Mouse (Mus musculus): Measurements from ENCODE around the gene Mrps33. TPM values are rescaled to one million over a fixed set of nuclear protein-coding genes. Genes with fewer than 3 reads are reported as not detected.

Mrps33 gene
- total and polyA plus RNA-seq, 3 experiments, result 102 to 1,706 (median 126) TPM

DNA sequence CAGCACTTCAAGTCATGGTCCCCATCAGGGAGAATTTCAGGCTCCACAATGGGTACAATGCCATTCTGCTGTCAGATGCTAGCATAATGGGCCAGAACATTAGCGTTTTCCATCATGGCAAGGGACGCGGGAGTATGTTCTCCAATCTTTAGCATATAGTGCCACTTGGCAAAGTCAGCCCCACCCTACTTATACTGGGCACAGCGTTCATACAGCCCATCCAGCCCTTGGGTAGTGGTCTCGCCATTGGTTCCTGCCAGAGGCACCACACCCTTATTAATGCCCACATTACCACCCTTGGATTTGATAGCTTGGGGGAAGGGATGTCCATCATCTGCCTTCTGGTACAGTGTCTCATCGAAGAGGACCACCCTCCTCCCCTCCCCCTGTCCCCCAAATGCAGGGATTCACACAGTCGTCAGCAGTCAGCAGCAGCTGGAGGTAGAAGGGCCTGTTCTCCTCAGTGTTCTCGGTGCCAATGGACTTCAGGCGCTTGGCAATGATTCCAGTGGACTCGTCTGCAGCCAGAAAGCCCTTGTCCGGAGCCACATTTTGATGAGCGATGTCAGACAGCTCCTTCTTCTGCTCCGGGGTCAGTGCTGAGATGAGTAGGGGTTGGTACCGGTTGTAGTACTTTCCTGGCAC lies 33.0 kb upstream of the Mrps33 start:
- Histone ChIP-seq H3K36me3 (ENCODE audit: control insufficient read depth in 1 of 2, insufficient read depth in 2 of 2, low read length in 2 of 2) (no peaks in the 10 kb centered on the region), H3K4me3 (ENCODE audit: control insufficient read depth in 1 of 2, insufficient read depth in 1 of 2, low read depth in 2 of 2, low read length in 2 of 2) (no peak overlapping the region), H3K9me3 (replicated peaks; ENCODE audit: insufficient read depth, low read length) (no peaks in the 10 kb centered on the region), H3K4me1 (ENCODE audit: control insufficient read depth in 1 of 2, insufficient read depth in 2 of 2, low read length in 2 of 2) (no peaks in the 10 kb centered on the region), H3K27ac (ENCODE audit: control insufficient read depth, low read depth, low read length) (no peak overlapping the region), H3K79me2 (ENCODE audit: control insufficient read depth, insufficient read depth, low read length, poor library complexity) (no peaks in the 10 kb centered on the region), H3K9ac (ENCODE audit: control insufficient read depth, low read depth, low read length, poor library complexity, severe bottlenecking) (no peak overlapping the region), H3K27me3 (ENCODE audit: control insufficient read depth in 1 of 2, insufficient read depth in 2 of 2, low read length in 2 of 2) (no peaks in the 10 kb centered on the region)
- TF ChIP-seq NRF1 (IDR thresholded peaks at IDR 0.05; ENCODE audit: insufficient read depth, low read depth, low read length, poor library complexity, severe bottlenecking) (no peak), MAFK (IDR thresholded peaks at IDR 0.05; ENCODE audit: borderline replicate concordance, low read depth, low read length) (no peak), GABPA (IDR thresholded peaks at IDR 0.05; ENCODE audit: low read depth, low read length) (no peak), POLR2AphosphoS2 (IDR thresholded peaks at IDR 0.05; ENCODE audit: low read length) (no peak), CHD1 (IDR thresholded peaks at IDR 0.05; ENCODE audit: low read depth, low read length) (no peak), TCF12 (IDR thresholded peaks at IDR 0.05; ENCODE audit: low read depth, low read length) (no peak), GATA1 (IDR thresholded peaks at IDR 0.05; ENCODE audit: low read depth, low read length) (no peak), MYB (IDR thresholded peaks at IDR 0.05; ENCODE audit: low read depth, low read length) (no peak), MXI1 (IDR thresholded peaks at IDR 0.05; ENCODE audit: low read depth, low read length) (no peak), RCOR1 (IDR thresholded peaks at IDR 0.05; ENCODE audit: low read depth, low read length) (no peak), MAZ (IDR thresholded peaks at IDR 0.05; ENCODE audit: low read depth, low read length) (no peak), ZNF384 (IDR thresholded peaks at IDR 0.05; ENCODE audit: low read depth, low read length) (no peak), BHLHE40 (IDR thresholded peaks at IDR 0.05; ENCODE audit: borderline replicate concordance, low read depth, low read length) (no peak), EP300 (IDR thresholded peaks at IDR 0.05; ENCODE audit: low read depth in 1 of 2, low read length in 2 of 2) (no peak)
- DNase-seq (ENCODE audit: low read depth, low spot score), result no peak

DNA sequence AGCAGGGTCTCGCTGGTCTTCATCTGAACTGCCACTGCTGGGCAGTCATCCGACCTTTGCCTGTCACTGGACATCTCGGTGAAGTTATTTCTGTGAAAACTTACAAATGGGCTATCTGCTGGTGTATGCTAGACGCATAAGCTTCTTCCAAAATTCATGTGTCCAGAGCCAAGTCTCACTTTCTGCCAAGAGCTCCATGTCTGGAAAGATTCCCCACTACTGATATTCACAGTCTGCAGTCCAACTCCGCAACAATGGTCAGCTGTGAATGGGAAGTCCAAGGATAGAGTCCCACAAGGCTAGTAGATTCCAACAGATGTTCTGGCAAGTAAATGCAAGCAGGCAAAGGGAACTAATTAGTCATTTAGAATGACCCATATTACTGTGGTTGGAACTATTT lies 17.9 kb upstream of the Mrps33 start:
- no peak overlapping the region for H3K27ac ChIP-seq (ENCODE audit: control insufficient read depth, low read depth, low read length)
- no peaks in the 10 kb centered on the region for H3K79me2 ChIP-seq (ENCODE audit: control insufficient read depth, insufficient read depth, low read length, poor library complexity)
- no peaks in the 10 kb centered on the region for H3K4me1 ChIP-seq (ENCODE audit: control insufficient read depth in 1 of 2, insufficient read depth in 2 of 2, low read length in 2 of 2)
- no peak for DNase-seq (ENCODE audit: low read depth, low spot score)
- H3K9me3 ChIP-seq (replicated peaks; ENCODE audit: insufficient read depth, low read length), result no peaks in the 10 kb centered on the region
- no peaks in the 10 kb centered on the region for H3K36me3 ChIP-seq (ENCODE audit: control insufficient read depth in 1 of 2, insufficient read depth in 2 of 2, low read length in 2 of 2)
- TF ChIP-seq SMC3 (IDR thresholded peaks at IDR 0.05; ENCODE audit: low read depth, low read length) (no peak), CHD2 (IDR thresholded peaks at IDR 0.05; ENCODE audit: low read length) (no peak), E2F4 (IDR thresholded peaks at IDR 0.05; ENCODE audit: borderline replicate concordance, low read depth, low read length) (no peak), MEF2A (IDR thresholded peaks at IDR 0.05; ENCODE audit: extremely low read depth, insufficient replicate concordance, low read depth, low read length, poor library complexity, severe bottlenecking) (no peak), ETS1 (IDR thresholded peaks at IDR 0.05; ENCODE audit: low read depth, low read length) (no peak), HCFC1 (IDR thresholded peaks at IDR 0.05; ENCODE audit: low read depth, low read length) (no peak), USF1 (IDR thresholded peaks at IDR 0.05; ENCODE audit: low read depth, low read length) (no peak)
- no peaks in the 10 kb centered on the region; a peak in 1 of 4 replicates for H3K27me3 ChIP-seq (ENCODE audit: control insufficient read depth in 1 of 2, insufficient read depth in 2 of 2, low read length in 2 of 2)
- H3K9ac ChIP-seq (ENCODE audit: control insufficient read depth, low read depth, low read length, poor library complexity, severe bottlenecking), result no peak overlapping the region
- no peak overlapping the region for H3K4me3 ChIP-seq (ENCODE audit: control insufficient read depth in 1 of 2, insufficient read depth in 1 of 2, low read depth in 2 of 2, low read length in 2 of 2)
